Mouse (Mus musculus): Measurements from ENCODE around the gene Rlbp1.

Rlbp1 gene

DNA sequence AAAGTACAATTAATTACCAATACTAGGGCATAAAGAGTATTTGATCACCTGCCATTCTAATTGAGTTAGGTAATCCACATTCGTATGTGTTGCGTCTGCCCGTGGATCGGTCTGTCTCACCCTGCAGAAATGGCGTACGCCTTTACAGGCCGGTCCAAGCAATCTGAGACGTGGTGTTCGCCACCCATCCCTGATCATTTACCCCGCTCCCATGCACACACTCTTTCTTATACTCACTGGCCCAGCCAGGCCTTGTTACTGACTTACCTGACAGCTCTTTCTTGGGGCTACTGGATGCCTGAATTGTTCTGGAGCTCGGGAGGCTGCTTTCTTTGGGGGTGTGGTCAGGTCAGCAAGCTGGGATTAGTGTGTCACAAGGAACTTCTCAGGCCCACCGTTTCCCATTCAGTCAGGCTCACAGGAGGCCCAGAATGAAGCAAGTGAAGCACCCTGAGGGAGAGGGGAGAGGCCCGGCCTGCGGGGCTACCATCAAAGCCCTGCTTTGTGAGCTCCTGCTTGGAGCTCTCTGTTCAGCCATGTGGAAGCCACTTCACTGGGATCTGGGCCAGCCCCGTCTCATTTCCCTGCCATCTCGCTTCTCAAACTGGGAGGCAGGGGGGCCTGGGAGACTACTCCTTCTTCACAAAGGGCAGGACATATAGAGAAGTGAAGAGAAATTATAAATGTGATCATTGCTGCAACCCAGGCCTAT is at the start of gene Rlbp1:
Gene Rlbp1 (minus strand): TSS at position 627 of the 712 bp plus-strand sequence.
- no peak for DNase-seq (ENCODE audit: low spot score in 2 of 2)

DNA sequence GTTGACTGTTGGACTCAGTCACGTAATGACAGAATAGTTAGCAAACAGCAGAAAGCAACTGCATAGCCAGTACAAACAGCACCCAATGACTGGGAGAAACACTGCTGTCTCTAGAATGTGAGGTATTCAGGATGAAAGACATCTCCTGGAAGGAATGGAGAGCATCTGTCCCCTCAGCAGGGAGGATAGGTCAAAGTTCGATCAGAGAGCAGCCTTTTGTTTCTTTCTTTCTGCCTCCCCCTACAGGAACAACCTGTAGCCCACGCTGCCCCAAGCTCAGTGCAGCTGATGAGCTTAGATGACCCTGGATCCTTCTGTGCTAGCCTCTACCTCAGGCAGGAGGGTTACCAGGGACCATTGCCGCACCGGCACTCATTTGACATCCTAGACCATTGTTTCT is 41.4 kb upstream of the Rlbp1 start:
- no peak for DNase-seq (ENCODE audit: low spot score in 2 of 2)

GRCm38 (mm10) chr7:79425804-79426203 is 39.0 kb upstream of the Rlbp1 start:
- DNase-seq (ENCODE audit: low spot score in 2 of 2) = no peak

DNA sequence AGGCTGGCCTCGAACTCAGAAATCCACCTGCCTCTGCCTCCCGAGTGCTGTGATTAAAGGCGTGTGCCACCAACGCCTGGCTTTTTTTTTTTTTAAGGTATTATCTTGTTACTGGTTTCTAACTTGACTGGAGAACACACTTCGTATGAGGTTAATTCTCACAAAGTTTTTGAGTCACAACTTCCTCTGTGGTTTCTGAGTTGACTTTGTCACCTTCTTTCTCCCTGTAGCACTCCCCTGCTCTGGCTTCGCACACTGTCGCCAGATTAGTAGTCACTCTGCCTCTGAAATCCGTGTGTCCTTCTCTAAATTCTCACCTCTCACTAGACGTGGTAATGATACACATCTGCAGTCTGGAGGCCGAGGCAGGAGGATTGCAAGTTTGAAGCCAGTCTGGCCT is 36.0 kb upstream of the Rlbp1 start:
- no peak for DNase-seq (ENCODE audit: low spot score in 2 of 2)

DNA sequence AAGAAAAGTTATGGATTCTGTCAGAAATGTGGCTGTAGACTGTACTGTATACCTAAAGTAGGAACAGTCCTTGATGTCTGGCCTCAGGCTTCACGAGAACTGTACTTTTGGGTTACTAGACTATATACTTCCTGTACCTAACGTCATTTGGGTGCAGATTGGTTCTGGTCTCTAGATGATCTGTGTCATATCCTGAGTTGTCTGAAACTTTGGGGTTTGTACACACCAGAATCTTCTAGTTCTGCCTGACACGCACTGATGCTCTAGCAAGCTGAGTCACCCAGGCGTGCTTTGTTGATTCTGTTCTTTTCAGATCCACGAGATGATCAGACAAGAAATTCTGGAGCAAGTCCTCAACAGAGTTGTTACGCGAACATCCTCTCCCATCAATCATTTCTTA is 33.1 kb upstream of the Rlbp1 start:
- DNase-seq (ENCODE audit: low spot score in 2 of 2) = no peak

GRCm38 (mm10) chr7:79414449-79415375 is 27.9 kb upstream of the Rlbp1 start:
- DNase-seq (ENCODE audit: low spot score in 2 of 2) = no peak

- no peak for DNase-seq (ENCODE audit: low spot score in 2 of 2)
Measured at GRCm38 (mm10) chr7:79400296-79400695, 13.4 kb upstream of the Rlbp1 start.

DNA sequence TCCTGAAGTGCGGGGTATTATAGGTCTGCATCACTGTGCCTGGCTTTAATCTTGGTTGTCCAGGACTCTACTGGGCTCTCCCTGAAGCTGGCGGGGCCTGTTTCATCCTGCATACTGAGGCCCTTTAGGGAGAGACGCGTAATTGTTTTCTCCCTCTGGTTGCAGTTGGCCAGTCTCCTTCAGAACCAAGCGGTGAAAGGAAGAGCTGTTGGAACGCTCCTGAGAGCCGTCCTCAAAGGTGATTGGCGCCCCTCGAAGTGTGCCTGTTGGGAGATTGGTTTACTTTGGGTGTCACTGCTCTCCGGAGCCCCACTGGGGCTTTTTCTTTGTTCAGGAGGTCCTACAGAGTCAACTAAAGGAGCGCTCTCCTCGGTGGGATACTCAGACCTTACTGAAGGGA is 12.1 kb upstream of the Rlbp1 start:
- DNase-seq (ENCODE audit: low spot score in 2 of 2) = no peak

DNA sequence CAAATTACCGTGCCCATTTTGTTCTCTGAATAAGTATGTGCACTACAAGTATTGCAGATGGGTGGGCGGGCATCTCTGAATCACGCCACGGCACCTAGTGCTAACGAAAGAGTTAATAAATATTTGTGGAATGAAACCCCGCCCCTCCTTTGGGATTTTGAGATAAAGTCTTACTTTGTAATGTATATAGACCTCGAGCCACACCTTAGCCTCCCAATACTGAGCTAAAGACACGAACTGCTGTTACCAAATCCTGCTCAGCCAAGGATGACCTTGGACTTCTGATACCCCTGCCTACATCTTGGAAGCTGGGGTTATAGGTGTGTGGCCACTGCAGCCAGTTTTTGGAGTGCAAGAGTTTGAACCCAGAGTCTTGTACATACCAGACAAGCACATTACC is 11.6 kb upstream of the Rlbp1 start:
- DNase-seq (ENCODE audit: low spot score in 2 of 2) = no peak

GRCm38 (mm10) chr7:79397446-79397963 is 10.7 kb upstream of the Rlbp1 start:
- no peak for DNase-seq (ENCODE audit: low spot score in 2 of 2)

- no peak for DNase-seq (ENCODE audit: low spot score in 2 of 2)
Measured at GRCm38 (mm10) chr7:79395186-79395585, 8.3 kb upstream of the Rlbp1 start.

- no peak for DNase-seq (ENCODE audit: low spot score in 2 of 2)
Measured at GRCm38 (mm10) chr7:79394666-79395065, 7.8 kb upstream of the Rlbp1 start.

DNA sequence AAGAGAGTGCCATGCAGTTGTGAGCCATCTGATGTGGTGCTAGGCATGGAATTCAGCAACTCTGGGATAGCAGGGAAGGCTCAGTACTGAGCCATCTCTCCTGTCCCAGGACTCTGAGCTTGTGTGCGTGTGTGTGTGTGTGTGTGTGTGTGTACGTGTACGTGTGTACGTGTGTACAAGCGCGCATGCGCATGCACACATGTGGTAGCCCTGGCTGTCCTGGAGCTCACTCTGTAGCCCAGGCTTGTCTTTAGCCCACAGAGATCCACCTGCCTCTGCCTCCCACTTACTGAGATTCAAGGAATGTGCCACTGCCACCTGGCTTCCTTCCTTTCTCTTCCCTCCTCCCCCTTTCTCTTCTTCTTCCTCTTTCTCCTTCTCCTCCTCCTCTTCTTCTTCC is 7.1 kb upstream of the Rlbp1 start:
- DNase-seq (ENCODE audit: low spot score in 2 of 2) = no peak

DNA sequence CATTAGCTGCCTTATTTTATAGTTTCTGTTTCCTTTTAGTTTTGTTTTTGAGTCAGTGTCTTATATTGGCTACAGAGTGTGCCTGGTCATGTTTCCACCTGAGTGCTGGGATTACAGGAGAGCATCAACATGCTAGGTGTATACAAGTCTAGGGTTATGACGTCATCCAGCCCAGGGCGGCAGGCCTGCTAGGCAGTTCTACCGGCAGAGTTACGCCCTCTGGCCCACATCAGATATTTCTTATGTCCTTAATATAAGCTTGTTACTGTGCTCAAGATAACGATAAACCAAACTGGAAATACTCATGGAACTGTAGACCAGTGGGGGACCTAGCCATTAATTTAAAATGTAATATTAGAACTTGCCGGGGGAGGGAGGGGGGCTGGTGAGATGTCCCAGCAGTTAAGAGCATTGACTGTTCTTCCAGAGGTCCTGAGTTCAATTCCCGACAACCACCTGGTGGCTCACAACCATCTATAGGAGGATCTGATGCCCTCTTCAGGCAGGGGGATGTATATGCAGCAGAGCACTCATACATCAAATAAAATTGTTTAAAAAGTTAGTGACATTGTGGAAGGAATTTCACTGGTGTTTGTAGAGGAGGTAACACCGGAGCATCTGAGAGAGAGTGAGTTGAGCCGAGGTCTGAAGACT is 6.1 kb upstream of the Rlbp1 start:
- DNase-seq (ENCODE audit: low spot score in 2 of 2) = peak; percentile 58 to 75

DNA sequence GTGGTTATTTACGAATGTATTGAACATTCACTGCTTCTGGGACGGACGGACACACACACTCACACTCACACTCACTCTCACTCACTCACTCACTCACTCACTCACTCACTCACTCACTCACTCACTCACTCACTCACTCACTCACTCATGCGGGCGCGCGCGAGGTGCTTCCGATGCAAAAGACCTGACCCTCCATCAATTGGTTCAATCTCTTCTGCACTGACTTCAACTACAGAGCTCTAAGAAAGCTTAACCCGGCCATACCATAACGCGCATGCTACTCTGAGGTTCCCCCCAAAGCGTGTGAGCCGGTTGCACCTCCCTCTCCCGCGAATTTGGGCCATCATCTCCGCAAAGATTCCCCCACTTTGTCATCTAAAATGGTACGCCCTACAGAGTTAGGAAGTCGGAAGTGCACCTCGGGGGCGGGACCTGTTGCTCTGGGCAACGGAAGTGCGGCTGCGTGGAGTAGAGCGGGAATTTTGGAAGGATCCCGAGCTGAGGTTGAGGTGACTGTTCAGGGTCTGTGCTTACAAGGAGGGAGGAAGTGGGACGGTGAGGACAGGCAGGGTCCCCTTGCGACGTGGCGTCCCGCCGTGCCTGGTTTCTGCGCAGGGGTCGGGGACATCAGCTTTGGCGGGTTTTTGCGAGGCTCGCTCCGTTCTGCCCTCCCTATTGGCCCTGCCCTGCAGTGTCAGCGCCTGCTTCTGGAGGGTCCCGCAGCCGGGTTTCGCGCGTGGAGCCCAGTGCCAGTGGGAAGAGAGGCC is 5.2 kb upstream of the Rlbp1 start, which contains the start of gene Fanci:
Gene Fanci (plus strand): TSS at position 47 of the 767 bp plus-strand sequence.
- DNase-seq (ENCODE audit: low spot score in 2 of 2) = peak; percentile 94 to 99

- DNase-seq (ENCODE audit: low spot score in 2 of 2) = no peak
Measured at GRCm38 (mm10) chr7:79391471-79391870, 4.6 kb upstream of the Rlbp1 start.

- DNase-seq (ENCODE audit: low spot score in 2 of 2) = no peak
Measured at GRCm38 (mm10) chr7:79390141-79390708, 3.4 kb upstream of the Rlbp1 start.

- no peak for DNase-seq (ENCODE audit: low spot score in 2 of 2)
Measured at GRCm38 (mm10) chr7:79388671-79389206, 1.9 kb upstream of the Rlbp1 start.

DNA sequence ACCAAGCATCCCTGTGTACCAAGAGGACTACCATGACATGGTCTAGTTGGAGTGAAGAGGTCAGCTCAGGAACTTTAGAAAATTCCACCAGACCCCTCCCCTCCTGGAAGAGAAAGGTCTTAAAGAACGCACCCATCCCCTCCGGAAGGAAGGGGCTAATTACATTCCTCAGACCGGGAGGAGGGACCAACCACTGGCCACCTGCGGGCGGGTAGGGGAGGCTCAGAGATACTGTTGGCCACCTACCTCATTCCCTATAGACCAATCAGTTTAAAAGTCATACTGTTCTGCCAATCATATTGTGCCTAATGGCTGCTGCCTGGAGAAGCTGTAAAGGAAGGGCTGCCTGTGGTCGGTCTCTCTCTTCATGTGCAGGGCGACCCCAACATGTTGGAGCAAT is 1.1 kb upstream of the Rlbp1 start:
- no peak for DNase-seq (ENCODE audit: low spot score in 2 of 2)

DNA sequence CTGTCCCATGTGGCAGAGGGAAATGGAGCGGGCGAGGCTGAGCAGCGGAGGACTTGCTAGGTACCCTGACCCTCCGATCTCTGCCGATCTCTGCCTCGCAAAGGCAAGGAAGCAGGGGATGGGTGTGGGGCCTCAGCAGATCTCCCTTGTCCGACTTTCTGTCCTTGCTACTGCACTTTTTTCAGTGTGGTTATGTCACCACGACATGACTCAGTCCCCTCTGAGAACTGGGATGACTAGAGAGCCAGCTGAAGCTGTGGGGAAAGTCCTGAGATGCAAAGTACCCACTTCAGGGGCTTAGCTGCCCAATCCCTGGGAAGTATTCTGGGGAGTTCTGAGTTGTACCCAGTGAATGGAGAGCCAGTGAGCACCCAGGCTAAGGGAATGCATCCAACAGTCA is 292 bp upstream of the Rlbp1 start:
- DNase-seq (ENCODE audit: low spot score in 2 of 2) = no peak
